Mouse (Mus musculus): ENCODE data around the gene Tdgf1. TPM values are rescaled to one million over a fixed set of nuclear protein-coding genes. Genes with fewer than 3 reads are reported as not detected.

The Tdgf1 gene
- polyA plus RNA-seq, 1 experiment from 2014 or later: not detected

- ATAC-seq (ENCODE audit: low FRiP score, low TSS enrichment): no peak
- H3K27me3 ChIP-seq (ENCODE audit: insufficient read depth, low read length): no peaks in the 10 kb centered on the region
- H3K4me2 ChIP-seq (replicated peaks; ENCODE audit: low read depth, low read length): no peak overlapping the region
- no peak overlapping the region for H3K4me3 ChIP-seq (ENCODE audit: low read length)
- no peak overlapping the region for H3K27ac ChIP-seq (ENCODE audit: low read length)
- no peaks in the 10 kb centered on the region for H3K9me3 ChIP-seq (ENCODE audit: low read length)
- no peaks in the 10 kb centered on the region for H3K4me1 ChIP-seq (ENCODE audit: insufficient read depth, low read length)
- no peaks in the 10 kb centered on the region for H3K36me3 ChIP-seq (ENCODE audit: insufficient read depth, low read length)
- no peak overlapping the region for H3K9ac ChIP-seq (replicated peaks; ENCODE audit: low read length)
- WGBS: 43% methylated on average over 15 of the region's 15 CpGs
Observed at GRCm38 (mm10) chr9:110920665-110921419, 25.1 kb downstream of the Tdgf1 start.

GRCm38 (mm10) chr9:110916786-110917185 is 29.2 kb downstream of the Tdgf1 start, which contains the start of gene Fam240a:
Gene Fam240a (minus strand): TSS chr9:110916861.
- ATAC-seq (ENCODE audit: low FRiP score, low TSS enrichment): no peak
- Histone ChIP-seq H3K9me3 (ENCODE audit: low read length) (no peaks in the 10 kb centered on the region), H3K9ac (replicated peaks; ENCODE audit: low read length) (no peak within 1 kb of the TSS), H3K36me3 (ENCODE audit: insufficient read depth, low read length) (no peaks in the 10 kb centered on the region), H3K27ac (ENCODE audit: low read length) (no peak within 1 kb of the TSS), H3K4me3 (ENCODE audit: low read length) (no peak within 1 kb of the TSS), H3K27me3 (ENCODE audit: insufficient read depth, low read length) (no peaks in the 10 kb centered on the region), H3K4me2 (replicated peaks; ENCODE audit: low read depth, low read length) (no peak within 1 kb of the TSS), H3K4me1 (ENCODE audit: insufficient read depth, low read length) (no peaks in the 10 kb centered on the region)
- WGBS: 88% methylated on average over 7 of the region's 7 CpGs

- Histone ChIP-seq H3K27me3 (ENCODE audit: insufficient read depth, low read length) (no peaks in the 10 kb centered on the region), H3K4me2 (replicated peaks; ENCODE audit: low read depth, low read length) (no peak overlapping the region), H3K9me3 (ENCODE audit: low read length) (no peaks in the 10 kb centered on the region), H3K36me3 (ENCODE audit: insufficient read depth, low read length) (no peaks in the 10 kb centered on the region), H3K4me1 (ENCODE audit: insufficient read depth, low read length) (no peaks in the 10 kb centered on the region), H3K27ac (ENCODE audit: low read length) (no peak overlapping the region), H3K9ac (replicated peaks; ENCODE audit: low read length) (no peak overlapping the region), H3K4me3 (ENCODE audit: low read length) (no peak overlapping the region)
- WGBS: 47% methylated on average over 8 of the region's 8 CpGs
- no peak for ATAC-seq (ENCODE audit: low FRiP score, low TSS enrichment)
Observed at GRCm38 (mm10) chr9:110915466-110915865, 30.5 kb downstream of the Tdgf1 start.

- no peak overlapping the region for H3K4me3 ChIP-seq (ENCODE audit: low read length)
- H3K9ac ChIP-seq (replicated peaks; ENCODE audit: low read length): no peak overlapping the region
- H3K4me1 ChIP-seq (ENCODE audit: insufficient read depth, low read length): no peaks in the 10 kb centered on the region
- no peak for ATAC-seq (ENCODE audit: low FRiP score, low TSS enrichment)
- H3K27me3 ChIP-seq (ENCODE audit: insufficient read depth, low read length): no peaks in the 10 kb centered on the region
- no peaks in the 10 kb centered on the region for H3K9me3 ChIP-seq (ENCODE audit: low read length)
- no peak overlapping the region for H3K4me2 ChIP-seq (replicated peaks; ENCODE audit: low read depth, low read length)
- 64% methylated on average over 21 of the region's 21 CpGs for WGBS
- H3K27ac ChIP-seq (ENCODE audit: low read length): no peak overlapping the region
- no peaks in the 10 kb centered on the region for H3K36me3 ChIP-seq (ENCODE audit: insufficient read depth, low read length)
Observed at GRCm38 (mm10) chr9:110914631-110915236, 31.2 kb downstream of the Tdgf1 start.

GRCm38 (mm10) chr9:110909371-110909967 is 36.5 kb downstream of the Tdgf1 start:
- H3K4me1 ChIP-seq (ENCODE audit: insufficient read depth, low read length): no peaks in the 10 kb centered on the region
- H3K27ac ChIP-seq (ENCODE audit: low read length): no peak overlapping the region
- H3K9ac ChIP-seq (replicated peaks; ENCODE audit: low read length): no peak overlapping the region
- no peak overlapping the region for H3K4me3 ChIP-seq (ENCODE audit: low read length)
- no peak overlapping the region for H3K4me2 ChIP-seq (replicated peaks; ENCODE audit: low read depth, low read length)
- H3K9me3 ChIP-seq (ENCODE audit: low read length): 0 out of 2 replicates have a peak, but pooled peaks cover 5% of the 10 kb centered on the region
- no peaks in the 10 kb centered on the region for H3K27me3 ChIP-seq (ENCODE audit: insufficient read depth, low read length)
- no peaks in the 10 kb centered on the region for H3K36me3 ChIP-seq (ENCODE audit: insufficient read depth, low read length)
- WGBS: 78% methylated on average over 6 of the region's 6 CpGs
- no peak for ATAC-seq (ENCODE audit: low FRiP score, low TSS enrichment)

- Histone ChIP-seq H3K36me3 (ENCODE audit: insufficient read depth, low read length) (no peaks in the 10 kb centered on the region), H3K27ac (ENCODE audit: low read length) (no peak overlapping the region), H3K4me3 (ENCODE audit: low read length) (no peak overlapping the region), H3K9ac (replicated peaks; ENCODE audit: low read length) (no peak overlapping the region), H3K4me1 (ENCODE audit: insufficient read depth, low read length) (no peaks in the 10 kb centered on the region), H3K4me2 (replicated peaks; ENCODE audit: low read depth, low read length) (no peak overlapping the region), H3K9me3 (ENCODE audit: low read length) (0 out of 2 replicates have a peak, but pooled peaks cover 5% of the 10 kb centered on the region), H3K27me3 (ENCODE audit: insufficient read depth, low read length) (no peaks in the 10 kb centered on the region)
- whole genome bisulfite sequencing: 95% methylated on average over 3 of the region's 3 CpGs
- no peak for ATAC-seq (ENCODE audit: low FRiP score, low TSS enrichment)
Observed at GRCm38 (mm10) chr9:110908631-110909016, 37.3 kb downstream of the Tdgf1 start.

- H3K36me3 ChIP-seq (ENCODE audit: insufficient read depth, low read length): no peaks in the 10 kb centered on the region
- H3K27ac ChIP-seq (ENCODE audit: low read length): no peak overlapping the region
- no peak for ATAC-seq (ENCODE audit: low FRiP score, low TSS enrichment)
- H3K4me1 ChIP-seq (ENCODE audit: insufficient read depth, low read length): no peaks in the 10 kb centered on the region
- H3K27me3 ChIP-seq (ENCODE audit: insufficient read depth, low read length): no peaks in the 10 kb centered on the region
- no peak overlapping the region for H3K9ac ChIP-seq (replicated peaks; ENCODE audit: low read length)
- WGBS: 80% methylated on average over 4 of the region's 4 CpGs
- no peak overlapping the region for H3K4me2 ChIP-seq (replicated peaks; ENCODE audit: low read depth, low read length)
- 0 out of 2 replicates have a peak, but pooled peaks cover 5% of the 10 kb centered on the region for H3K9me3 ChIP-seq (ENCODE audit: low read length)
- no peak overlapping the region for H3K4me3 ChIP-seq (ENCODE audit: low read length)
Observed at GRCm38 (mm10) chr9:110907838-110908630, 37.9 kb downstream of the Tdgf1 start.

GRCm38 (mm10) chr9:110907201-110907837 is 38.6 kb downstream of the Tdgf1 start:
- Histone ChIP-seq H3K4me1 (ENCODE audit: insufficient read depth, low read length) (no peaks in the 10 kb centered on the region), H3K27ac (ENCODE audit: low read length) (no peak overlapping the region), H3K27me3 (ENCODE audit: insufficient read depth, low read length) (no peaks in the 10 kb centered on the region), H3K36me3 (ENCODE audit: insufficient read depth, low read length) (no peaks in the 10 kb centered on the region), H3K9me3 (ENCODE audit: low read length) (0 out of 2 replicates have a peak, but pooled peaks cover 5% of the 10 kb centered on the region), H3K9ac (replicated peaks; ENCODE audit: low read length) (no peak overlapping the region), H3K4me2 (replicated peaks; ENCODE audit: low read depth, low read length) (no peak overlapping the region), H3K4me3 (ENCODE audit: low read length) (no peak overlapping the region)
- WGBS: 94% methylated on average over 11 of the region's 11 CpGs
- no peak for ATAC-seq (ENCODE audit: low FRiP score, low TSS enrichment)

GRCm38 (mm10) chr9:110902271-110902670 is 43.7 kb downstream of the Tdgf1 start:
- Histone ChIP-seq H3K4me2 (replicated peaks; ENCODE audit: low read depth, low read length) (no peak overlapping the region), H3K9ac (replicated peaks; ENCODE audit: low read length) (no peak overlapping the region), H3K4me3 (ENCODE audit: low read length) (no peak overlapping the region), H3K4me1 (ENCODE audit: insufficient read depth, low read length) (no peaks in the 10 kb centered on the region), H3K9me3 (ENCODE audit: low read length) (0 out of 2 replicates have a peak, but pooled peaks cover 1% of the 10 kb centered on the region), H3K36me3 (ENCODE audit: insufficient read depth, low read length) (no peaks in the 10 kb centered on the region), H3K27ac (ENCODE audit: low read length) (no peak overlapping the region), H3K27me3 (ENCODE audit: insufficient read depth, low read length) (no peaks in the 10 kb centered on the region)
- no peak for ATAC-seq (ENCODE audit: low FRiP score, low TSS enrichment)
- WGBS: 88% methylated on average over 4 of the region's 4 CpGs
